Mouse (Mus musculus) myocyte (in vitro differentiated cells): ENCODE data around the gene Mvk. TPM values are rescaled to one million over a fixed set of nuclear protein-coding genes. Genes with fewer than 3 reads are reported as not detected.

Experiments
- H3K27me3 ChIP-seq: one replicate; pipeline ENCODE4 v1.6.1; 2011; ENCODE audit not compliant: control insufficient read depth, insufficient read depth, insufficient read length
- H3K36me3 ChIP-seq: one replicate; pipeline ENCODE4 v1.6.1; 2011; ENCODE audit not compliant: control insufficient read depth, insufficient read depth
- H3K4me2 ChIP-seq: one replicate; pipeline ENCODE4 v1.6.1; 2011; ENCODE audit warnings: low read depth, control low read depth
- H3K4me3 ChIP-seq: one replicate; pipeline ENCODE4 v1.5.1; 2011; ENCODE audit warnings: mild to moderate bottlenecking, control low read depth, moderate library complexity
- H3K79me2 ChIP-seq: one replicate; pipeline ENCODE4 v1.6.1; 2011; ENCODE audit not compliant: control insufficient read depth, insufficient read depth
- H3ac ChIP-seq: one replicate; pipeline ENCODE4 v1.6.1; 2011; ENCODE audit not compliant: control insufficient read depth, insufficient read length
- CEBPB ChIP-seq: IDR thresholded peaks from 2 replicates; pipeline ENCODE4 v1.6.1; 2011; ENCODE audit warnings: mild to moderate bottlenecking, moderate library complexity; ENCODE audit not compliant: poor library complexity, insufficient read depth, severe bottlenecking
- E2F4 ChIP-seq: IDR thresholded peaks from one replicate; pipeline ENCODE4 v1.6.1; 2011; ENCODE audit warnings: mild to moderate bottlenecking, control low read depth, moderate library complexity; ENCODE audit not compliant: insufficient read depth
- MAX ChIP-seq: IDR thresholded peaks from one replicate; pipeline ENCODE4 v1.6.1; 2011; ENCODE audit warnings: low read depth, mild to moderate bottlenecking, control low read depth
- MYOD1 ChIP-seq, 3 experiments: IDR thresholded peaks; one replicate each; pipeline ENCODE4 v1.6.1; 2011; ENCODE audit warnings: control low read depth in 2 of 3, low read depth in 2 of 3, mild to moderate bottlenecking in 2 of 3, moderate library complexity in 1 of 3; ENCODE audit not compliant: insufficient read length in 2 of 3, control insufficient read depth in 1 of 3
- MYOG ChIP-seq, 3 experiments: IDR thresholded peaks; one replicate each; pipeline ENCODE4 v1.6.1; 2011; ENCODE audit warnings: control low read depth in 2 of 3, low read depth in 2 of 3, mild to moderate bottlenecking in 2 of 3; ENCODE audit not compliant: insufficient read length in 2 of 3, control insufficient read depth in 1 of 3, insufficient read depth in 1 of 3
- POLR2A ChIP-seq: IDR thresholded peaks from one replicate; pipeline ENCODE4 v1.6.1; 2011; ENCODE audit warnings: low read depth, mild to moderate bottlenecking, control low read depth, moderate library complexity; ENCODE audit not compliant: insufficient read length
- POLR2AphosphoS2 ChIP-seq: IDR thresholded peaks from one replicate; pipeline ENCODE4 v1.6.1; 2011; ENCODE audit warnings: low read depth, control low read depth; ENCODE audit not compliant: insufficient read length
- REST ChIP-seq: IDR thresholded peaks from one replicate; pipeline ENCODE4 v1.6.1; 2011; ENCODE audit warnings: mild to moderate bottlenecking, control low read depth, moderate library complexity; ENCODE audit not compliant: insufficient read depth, insufficient read length
- SRF ChIP-seq: IDR thresholded peaks from one replicate; pipeline ENCODE4 v1.6.1; 2011; ENCODE audit warnings: low read depth; ENCODE audit not compliant: control insufficient read depth, insufficient read length
- TCF12 ChIP-seq: IDR thresholded peaks from one replicate; pipeline ENCODE4 v1.6.1; 2011; ENCODE audit warnings: mild to moderate bottlenecking, control low read depth; ENCODE audit not compliant: poor library complexity, insufficient read depth, severe bottlenecking
- TCF3 ChIP-seq: IDR thresholded peaks from one replicate; pipeline ENCODE4 v1.6.1; 2011; ENCODE audit warnings: low read depth, control low read depth; ENCODE audit not compliant: insufficient read length
- USF1 ChIP-seq: IDR thresholded peaks from one replicate; pipeline ENCODE4 v1.6.1; 2011; ENCODE audit warnings: low read depth, mild to moderate bottlenecking, control low read depth, moderate library complexity
- polyA plus RNA-seq: library from polyadenylated mRNA; unstranded; fragments of >200 nt; fragmentation: generic; extraction: Trizol; gene quantifications from one replicate; pipeline ENCODE4 v1.2.1, GENCODE M21; 2012; ENCODE audit warnings: missing spikeins

Mvk gene
- polyA plus RNA-seq, 1 experiment, result 56.6 TPM

DNA sequence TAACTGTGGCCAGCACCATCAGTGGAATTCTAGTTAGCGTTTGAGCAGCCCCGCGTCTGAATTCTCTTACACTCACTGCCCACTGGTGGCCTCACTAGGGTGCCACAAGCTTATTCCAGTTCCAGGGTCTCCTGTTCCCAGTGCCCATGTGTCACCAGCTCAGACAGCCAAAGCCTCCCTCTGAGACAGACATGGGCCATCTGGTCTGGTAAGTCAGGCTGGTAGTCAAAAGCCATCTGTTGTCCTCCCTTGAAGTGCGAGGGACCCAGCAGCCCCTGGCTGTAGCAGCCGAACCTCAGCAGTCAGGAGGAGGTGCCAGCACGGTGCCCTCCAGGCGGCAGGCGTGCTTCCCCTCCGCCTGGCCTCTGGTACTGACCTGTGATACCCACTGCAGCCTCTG, 12.2 kb downstream of the Mvk start:
- Histone ChIP-seq H3K36me3 (peaks cover 3% of the 10 kb centered on the region), H3K27me3 (peaks cover 14% of the 10 kb centered on the region), H3ac (no peak overlapping the region), H3K4me2 (no peak overlapping the region), H3K4me3 (no peak overlapping the region), H3K79me2 (no peaks in the 10 kb centered on the region)
- TF ChIP-seq SRF (no peak), MYOD1 (IDR thresholded peaks at IDR 0.05; ENCODE audit: control insufficient read depth in 1 of 3, insufficient read length in 2 of 3, low read depth in 2 of 3) (no peak), MAX (no peak)

DNA sequence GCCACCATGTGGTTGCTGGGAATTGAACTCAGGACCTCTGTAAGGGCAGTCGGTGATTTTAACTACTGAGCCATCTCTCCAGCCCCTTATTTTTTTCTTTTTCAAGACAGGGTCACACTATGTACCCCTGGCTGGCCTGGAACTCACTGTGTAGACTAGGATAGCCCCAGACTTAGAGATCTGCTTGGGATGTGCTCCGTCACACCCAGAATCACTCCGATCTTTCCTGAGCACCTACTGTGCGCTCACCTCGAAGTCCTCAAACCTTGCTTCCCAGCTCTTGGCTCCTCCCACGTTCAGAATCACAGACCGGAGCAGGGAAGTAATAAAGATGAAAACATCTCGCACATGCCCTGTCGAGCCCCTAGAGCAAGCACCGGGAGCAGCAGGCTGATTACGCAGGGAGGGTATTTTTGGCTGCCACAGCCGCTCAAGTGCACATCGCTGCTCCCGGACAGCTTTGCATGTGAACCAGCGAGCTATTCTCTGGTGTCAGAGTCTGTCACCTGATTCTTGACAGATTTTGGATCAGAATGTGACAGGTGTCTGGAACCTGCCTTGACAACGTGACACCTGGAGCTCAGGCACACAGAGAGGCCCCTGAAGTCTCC, 13.0 kb downstream of the Mvk start:
- no peak overlapping the region for H3ac ChIP-seq
- H3K4me3 ChIP-seq, result no peak overlapping the region
- no peak overlapping the region for H3K4me2 ChIP-seq
- peaks cover 14% of the 10 kb centered on the region for H3K27me3 ChIP-seq
- no peaks in the 10 kb centered on the region for H3K79me2 ChIP-seq
- peaks cover 3% of the 10 kb centered on the region for H3K36me3 ChIP-seq
- TF ChIP-seq MYOD1 (IDR thresholded peaks at IDR 0.05; ENCODE audit: control insufficient read depth in 1 of 3, insufficient read length in 2 of 3, low read depth in 2 of 3) (no peak), E2F4 (no peak), MYOG (IDR thresholded peaks at IDR 0.05; ENCODE audit: control insufficient read depth in 1 of 3, insufficient read depth in 1 of 3, insufficient read length in 2 of 3, low read depth in 2 of 3) (no peak), SRF (no peak), USF1 (no peak), CEBPB (no peak), TCF12 (no peak), POLR2A (no peak), REST (no peak), POLR2AphosphoS2 (no peak), TCF3 (no peak), MAX (no peak)

DNA sequence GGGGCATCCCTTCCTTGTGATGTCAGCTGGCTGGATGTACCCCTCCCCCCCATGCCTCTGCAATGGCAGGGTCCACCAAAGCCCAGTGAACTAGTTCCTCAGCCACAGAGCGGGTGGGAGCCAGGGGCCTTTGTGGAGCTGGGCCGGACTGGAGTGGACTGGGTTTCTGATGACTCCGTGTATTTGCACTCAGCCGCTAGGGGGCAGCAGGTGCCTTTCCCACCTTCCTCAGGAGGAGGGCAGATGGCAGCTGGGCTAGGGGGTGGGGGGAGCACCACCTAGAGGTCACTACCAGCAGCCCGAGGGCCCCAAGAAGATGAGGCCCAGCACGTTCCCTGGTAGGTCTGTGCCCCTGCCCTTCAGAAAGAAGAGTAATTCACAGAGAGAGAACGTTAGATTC, 17.2 kb downstream of the Mvk start:
- Histone ChIP-seq H3K27me3 (peaks cover 21% of the 10 kb centered on the region), H3K79me2 (no peaks in the 10 kb centered on the region), H3K4me2 (no peak overlapping the region), H3K36me3 (peaks cover 3% of the 10 kb centered on the region), H3K4me3 (no peak overlapping the region), H3ac (no peak overlapping the region)
- TF ChIP-seq MYOD1 (IDR thresholded peaks at IDR 0.05; ENCODE audit: control insufficient read depth in 1 of 3, insufficient read length in 2 of 3, low read depth in 2 of 3) (peak in 2 of 3 experiments; percentile 21 to 55), POLR2A (no peak), MYOG (IDR thresholded peaks at IDR 0.05; ENCODE audit: control insufficient read depth in 1 of 3, insufficient read depth in 1 of 3, insufficient read length in 2 of 3, low read depth in 2 of 3) (peak in 1 of 3 experiments; percentile 48), POLR2AphosphoS2 (no peak)

DNA sequence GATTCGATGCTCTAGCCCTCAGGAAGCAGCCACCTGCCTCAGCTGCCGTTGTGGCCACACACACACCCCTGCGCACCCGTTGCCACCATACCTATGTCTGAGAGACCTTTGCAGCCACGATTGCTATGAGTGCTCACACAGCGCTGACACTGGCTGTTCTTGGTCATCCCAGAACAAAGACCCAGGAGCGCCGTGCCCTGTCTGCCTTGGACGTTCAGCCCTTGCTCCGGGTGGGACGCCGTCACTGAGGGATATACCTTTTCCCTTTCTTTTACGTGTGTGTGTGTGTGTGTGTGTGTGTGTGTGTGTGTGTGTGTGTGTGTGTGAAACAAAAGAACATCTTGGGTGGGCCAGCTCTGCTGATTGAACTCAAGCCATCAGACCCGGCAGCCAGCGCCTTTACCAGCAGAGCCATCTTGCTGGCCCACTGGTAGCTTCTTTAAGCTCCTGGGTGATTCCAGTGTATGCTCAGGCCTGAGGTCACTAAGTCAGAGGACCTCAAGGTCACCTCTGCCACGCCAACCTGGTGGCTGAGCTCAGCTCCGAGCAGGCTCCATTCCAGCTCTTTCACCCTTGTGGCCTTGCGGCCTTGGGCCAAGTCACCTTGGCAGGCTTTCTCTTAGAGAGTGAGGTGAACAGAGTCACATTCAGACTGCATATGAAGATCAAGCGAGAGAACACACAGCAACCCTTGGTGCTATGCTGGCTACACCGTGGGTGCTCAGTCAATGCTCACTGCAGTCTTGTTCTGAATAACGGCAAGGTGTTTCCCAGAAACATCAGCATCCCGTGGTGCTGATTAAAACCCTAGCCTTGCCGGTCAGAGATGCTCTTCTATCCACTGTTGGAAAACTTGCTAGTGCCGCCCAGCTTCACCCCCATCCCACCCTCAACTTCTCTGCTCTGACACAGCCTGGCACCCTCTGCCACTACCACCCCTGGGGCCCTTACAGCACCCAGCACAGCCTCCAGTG, 18.3 kb downstream of the Mvk start:
- Histone ChIP-seq H3K4me2 (no peak overlapping the region), H3K36me3 (no peaks in the 10 kb centered on the region)

More for the DNA sequence above, 18.3 kb downstream of the Mvk start:
- Histone ChIP-seq H3K79me2 (no peaks in the 10 kb centered on the region), H3ac (no peak overlapping the region), H3K4me3 (no peak overlapping the region), H3K27me3 (peaks cover 21% of the 10 kb centered on the region)
- TF ChIP-seq POLR2A, result no peak
- TF ChIP-seq MAX, result no peak
- TF ChIP-seq CEBPB, result no peak
- no peak for TF ChIP-seq E2F4
- no peak for TF ChIP-seq TCF12
- no peak for TF ChIP-seq USF1
- no peak for TF ChIP-seq MYOD1 (IDR thresholded peaks at IDR 0.05; ENCODE audit: control insufficient read depth in 1 of 3, insufficient read length in 2 of 3, low read depth in 2 of 3)
- no peak for TF ChIP-seq MYOG (IDR thresholded peaks at IDR 0.05; ENCODE audit: control insufficient read depth in 1 of 3, insufficient read depth in 1 of 3, insufficient read length in 2 of 3, low read depth in 2 of 3)
- TF ChIP-seq SRF, result no peak
- no peak for TF ChIP-seq POLR2AphosphoS2
- TF ChIP-seq TCF3, result no peak
- TF ChIP-seq REST, result no peak
